Mouse (Mus musculus): ENCODE data around the gene 1700014D04Rik. TPM values are rescaled to one million over a fixed set of nuclear protein-coding genes. Genes with fewer than 3 reads are reported as not detected.

1700014D04Rik gene
- total RNA-seq, 2 experiments from 2014 or later: 0.88 to 1.0 TPM

Other genes with a start within 250 kb of the 1700014D04Rik start
- gene Agtpbp1, start 161.5 kb downstream of the 1700014D04Rik start, total RNA-seq (2021): 100 to 1,000 TPM; 347 to 349 TPM
- 10 to 100 TPM; 85.8 to 92.9 TPM for gene Naa35, start 161.5 kb downstream of the 1700014D04Rik start, total RNA-seq (2021)
- gene Golm1, start 70.9 kb downstream of the 1700014D04Rik start, total RNA-seq (2021): 10 to 100 TPM; 57.0 to 59.4 TPM
- not detected for gene 4921517D22Rik, start 52.6 kb downstream of the 1700014D04Rik start, total RNA-seq (2021)
- gene Spata31d1a, start 36.4 kb downstream of the 1700014D04Rik start, total RNA-seq (2021): under 1 TPM; 0.12 to 0.26 TPM
- under 1 TPM in 1 of 2 experiments, not detected in 1; 0.18 TPM for gene Spata31d1b, start 34.5 kb downstream of the 1700014D04Rik start, total RNA-seq (2021)
- gene Spata31d1d, start 15.0 kb downstream of the 1700014D04Rik start, total RNA-seq (2021): not detected
- gene Isca1, start 23.1 kb upstream of the 1700014D04Rik start, total RNA-seq (2021): 100 to 1,000 TPM; 123 to 129 TPM
- gene Gm49354, start 35.5 kb upstream of the 1700014D04Rik start, total RNA-seq (2021): not detected
- gene Tut7, start 76.4 kb upstream of the 1700014D04Rik start, total RNA-seq (2021): 10 to 100 TPM; 65.5 to 67.9 TPM

Data from layer of hippocampus, postnatal 14 days (tissue).